Mouse (Mus musculus) G1E (cell line): ENCODE measurements around the gene Gtf3a.

ENCODE experiments used
- CTCF ChIP-seq: IDR thresholded peaks from 2 replicates; pipeline ENCODE4 v1.5.1; 2012; ENCODE audit warnings: low read depth, low read length, inconsistent platforms, mixed read lengths
- POLR2AphosphoS5 ChIP-seq: IDR thresholded peaks from 2 replicates; pipeline ENCODE4 v1.6.1; 2012; ENCODE audit warnings: low read depth, low read length, inconsistent platforms; ENCODE audit not compliant: insufficient replicate concordance

DNA sequence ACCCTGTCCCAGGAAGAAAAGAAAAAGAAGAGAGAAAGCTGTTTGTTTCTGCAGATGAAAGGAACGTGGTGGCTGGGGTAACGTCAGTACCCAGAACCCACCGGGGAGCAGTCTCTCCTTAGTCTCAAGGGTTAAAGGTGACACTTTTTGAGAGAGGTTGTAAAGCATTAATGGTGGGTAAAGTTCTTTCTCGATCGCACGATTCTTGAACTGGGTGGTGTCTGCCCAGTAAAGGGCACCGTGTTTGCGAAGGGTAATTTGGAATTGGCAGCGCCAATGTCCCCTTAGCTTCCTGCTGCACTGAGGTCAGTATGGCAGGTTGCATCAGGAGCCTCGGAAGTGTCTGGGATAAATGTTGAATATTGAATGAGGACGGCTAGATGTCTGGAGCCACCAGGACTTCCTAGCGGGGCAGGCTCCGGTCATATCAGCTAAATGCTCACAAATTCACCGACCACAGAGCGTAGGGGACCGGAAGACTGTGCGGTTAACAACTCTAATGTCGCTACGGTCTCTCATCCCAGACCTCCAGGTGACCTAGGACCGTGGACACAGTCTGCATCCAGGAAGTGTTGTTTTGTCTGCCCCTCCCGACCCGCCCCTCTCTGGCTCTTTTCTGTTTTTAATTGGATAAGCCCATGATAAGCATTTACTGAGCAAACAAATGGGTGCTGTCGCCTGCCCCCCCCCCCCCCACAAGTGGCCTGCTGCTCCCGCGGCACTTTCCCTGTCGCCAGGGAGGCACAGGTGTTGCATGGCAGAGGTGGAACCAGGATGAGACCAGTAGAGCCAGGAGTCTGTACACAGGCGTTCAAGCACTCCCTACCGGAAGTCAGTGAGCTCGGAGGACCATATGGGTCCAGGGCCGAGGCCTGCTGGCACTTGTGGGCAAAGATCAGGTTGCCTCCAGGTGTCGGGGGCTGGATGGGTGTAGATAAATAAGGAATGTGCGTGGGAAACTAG is 10.6 kb upstream of the Gtf3a start:
- TF ChIP-seq CTCF (no peak), POLR2AphosphoS5 (no peak)
